8 mouse cellular contexts compared by ENCODE assay signal in the genomic region with DNA sequence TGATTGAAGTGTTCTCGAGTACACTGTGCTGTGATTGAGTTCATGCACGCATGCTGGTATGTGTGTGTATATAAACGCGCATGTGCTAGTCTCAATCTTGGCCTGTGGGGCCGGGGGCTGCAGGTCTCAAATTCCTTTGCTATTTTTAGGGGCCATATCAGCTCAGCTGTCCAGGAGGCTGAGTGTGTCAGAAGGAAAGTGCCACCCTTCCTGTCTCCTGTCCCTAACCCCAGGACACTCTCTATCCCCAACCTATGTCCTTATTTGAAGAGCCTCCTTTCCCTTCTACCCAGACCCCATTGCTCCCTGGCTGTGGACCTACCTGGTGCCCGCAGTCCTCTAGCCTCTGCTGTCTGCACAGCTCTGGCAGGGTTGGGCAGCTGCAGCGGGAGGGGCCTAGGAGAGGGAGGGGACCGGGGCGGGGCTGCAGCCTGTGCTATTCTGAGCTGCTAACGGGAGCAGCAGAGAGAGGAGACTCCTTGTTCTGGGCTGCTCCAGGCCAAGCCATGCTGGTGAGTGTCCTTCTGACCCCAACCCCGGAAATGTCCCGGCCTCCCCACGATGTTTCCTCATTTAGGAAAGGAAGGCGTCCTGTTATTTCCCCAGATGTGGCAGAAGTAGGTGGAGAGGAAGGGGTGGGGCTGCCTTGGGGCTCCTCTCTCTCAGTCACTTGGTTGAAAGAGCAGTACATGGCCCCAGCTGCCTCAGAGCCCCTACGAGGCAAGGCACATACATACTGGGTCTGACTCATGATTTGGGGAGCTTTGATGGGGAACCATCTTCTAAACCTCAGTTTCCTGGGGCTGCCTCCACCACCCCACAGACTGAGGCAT. TPM values are rescaled to one million over a fixed set of nuclear protein-coding genes. Genes with fewer than 3 reads are reported as not detected.
DNase-seq lines count a peak whose midpoint lies in the region.

No protein-coding gene starts in this region.

- H3K36me3 ChIP-seq in erythroblast, embryonic 14.5 days (ENCODE audit: control insufficient read depth): peaks cover 23% of the 10 kb centered on the region

- intact Hi-C loops in heart, postnatal 10 days (cut with DNase I): no loop called here

- H3K4me3 ChIP-seq in erythroblast, embryonic 14.5 days (replicated peaks): peak overlapping the region; percentile 45

- peak; percentile 58 for DNase-seq in 3134 (ENCODE audit: extremely low read depth, insufficient read length, low spot score)
- peak; percentile 71 for DNase-seq in Muller cell, postnatal 12 days (ENCODE audit: inconsistent ontology term)
- DNase-seq in heart, postnatal 10 days: peak; percentile 87 to 90
- peak; percentile 81 for DNase-seq in kidney, postnatal 14 days
- peak; percentile 81 to 83 for DNase-seq in lung, postnatal 4 days
- DNase-seq in spleen, postnatal 10 days (ENCODE audit: low spot score in 2 of 2): peak; percentile 62 to 81
- DNase-seq in layer of hippocampus, adult 9-11 months: no peak

- H3K4me1 ChIP-seq in erythroblast, embryonic 14.5 days (ENCODE audit: control insufficient read depth): peaks cover 35% of the 10 kb centered on the region

- H3K27me3 ChIP-seq in erythroblast, embryonic 14.5 days (ENCODE audit: control insufficient read depth): no peaks in the 10 kb centered on the region

- H3K9me3 ChIP-seq in erythroblast, embryonic 14.5 days (ENCODE audit: control insufficient read depth, low read length): no peaks in the 10 kb centered on the region

RNA-seq across cellular contexts. Expression of gene Gm10277, which starts 13.5 kb away (rescaled TPM):
- not detected in 2 replicates for polyA plus RNA-seq in erythroblast, embryonic 14.5 days (2012)
- not detected for total RNA-seq in heart, postnatal 10 days (2021)

RNA-seq across cellular contexts. Expression of gene Myo18a, which starts 38.0 kb away (rescaled TPM):
- polyA plus RNA-seq in erythroblast, embryonic 14.5 days (2012): 5.1 and 7.7 TPM in 2 replicates
- total RNA-seq in heart, postnatal 10 days (2021): 100 to 1,000 TPM; 228 to 275 TPM
